Mouse (Mus musculus) macrophage (primary cell): ENCODE measurements around the gene Gja3. TPM values are rescaled to one million over a fixed set of nuclear protein-coding genes. Genes with fewer than 3 reads are reported as not detected.
"Not testable (repeated sequence)": the region's sequence is repeated elsewhere in the genome, so short reads cannot be mapped to it uniquely, and the experiment has no call there.

Experiments
- H3K27ac ChIP-seq: fragments of 350-480 bp; formaldehyde crosslinking; 2 replicates; pipeline ENCODE4 v1.9.0; 2021
- H3K36me3 ChIP-seq: fragments of 350-480 bp; formaldehyde crosslinking; 2 replicates; pipeline ENCODE4 v1.9.0; 2021; ENCODE audit errors: inconsistent target
- H3K4me3 ChIP-seq: fragments of 350-480 bp; formaldehyde crosslinking; 2 replicates; pipeline ENCODE4 v1.9.0; 2021; ENCODE audit errors: inconsistent target
- H3K79me2 ChIP-seq: fragments of 350-480 bp; formaldehyde crosslinking; 2 replicates; pipeline ENCODE4 v1.9.0; 2021; ENCODE audit errors: inconsistent target
- WGBS: methylation state at CpG from one replicate; pipeline ENCODE4 v1.1.7; 2026; ENCODE audit warnings: inconsistent platforms; ENCODE audit not compliant: missing documents; 5-methylcytosine and 5-hydroxymethylcytosine counted together
- polyA plus RNA-seq: library from polyadenylated mRNA; stranded (reverse); fragments of 250-400 nt; gene quantifications from 3 replicates; pipeline ENCODE4 v1.2.4, GENCODE M21; 2018; ENCODE audit warnings: inconsistent platforms

The Gja3 gene
- polyA plus RNA-seq, 1 experiment from 2014 or later, result not detected

GRCm38 (mm10) chr14:57069906-57070305, 12.0 kb upstream of the Gja3 start:
- not testable (repeated sequence) for H3K27ac ChIP-seq, H3K4me3 ChIP-seq, H3K36me3 ChIP-seq, H3K79me2 ChIP-seq
- WGBS, result 0% methylated on average over 2 of the region's 2 CpGs

DNA sequence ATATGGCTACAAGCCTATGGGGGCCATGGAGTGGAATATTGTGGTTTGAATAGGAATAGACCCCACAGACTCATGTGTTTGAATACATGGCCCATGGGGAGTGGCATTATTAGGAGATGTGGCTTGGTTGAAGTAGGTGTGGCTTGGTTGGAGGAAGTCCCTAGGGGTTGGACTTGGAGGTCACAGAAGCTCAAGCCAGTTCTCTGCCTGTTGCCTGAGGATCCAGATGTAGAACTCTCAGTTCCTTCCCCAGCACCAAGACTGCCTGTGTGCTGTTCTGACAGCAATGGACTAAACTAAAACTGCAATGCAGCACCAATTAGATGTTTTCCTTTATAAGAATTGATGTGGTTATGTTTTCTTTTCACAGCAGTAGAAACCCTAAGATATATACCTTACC, 8.2 kb upstream of the Gja3 start:
- Histone ChIP-seq H3K27ac (no peak overlapping the region), H3K4me3 (no peak overlapping the region), H3K79me2 (no peaks in the 10 kb centered on the region), H3K36me3 (no peaks in the 10 kb centered on the region)

DNA sequence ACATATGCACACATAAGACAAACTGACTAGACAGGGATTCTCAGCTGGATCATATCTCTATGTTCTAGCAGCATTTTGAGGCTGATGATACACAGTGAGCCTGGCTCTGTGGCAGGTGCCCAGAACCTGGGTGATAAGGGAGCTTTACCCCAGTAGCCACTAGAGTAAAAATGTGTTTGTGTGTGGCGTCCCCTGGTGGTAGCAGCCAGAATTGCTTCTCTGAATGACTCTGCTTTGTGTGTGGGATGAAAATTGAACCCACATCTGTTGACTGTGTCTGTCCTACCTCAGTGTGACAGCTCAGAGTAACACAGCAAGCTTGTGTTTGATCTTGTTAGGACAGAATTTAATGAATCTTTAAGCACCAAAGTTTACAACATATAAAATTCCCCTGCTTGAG, 2.2 kb upstream of the Gja3 start:
- H3K4me3 ChIP-seq, H3K79me2 ChIP-seq, H3K27ac ChIP-seq, H3K36me3 ChIP-seq: not testable (repeated sequence)
- 0% methylated on average over 1 of the region's 1 CpGs for WGBS

DNA sequence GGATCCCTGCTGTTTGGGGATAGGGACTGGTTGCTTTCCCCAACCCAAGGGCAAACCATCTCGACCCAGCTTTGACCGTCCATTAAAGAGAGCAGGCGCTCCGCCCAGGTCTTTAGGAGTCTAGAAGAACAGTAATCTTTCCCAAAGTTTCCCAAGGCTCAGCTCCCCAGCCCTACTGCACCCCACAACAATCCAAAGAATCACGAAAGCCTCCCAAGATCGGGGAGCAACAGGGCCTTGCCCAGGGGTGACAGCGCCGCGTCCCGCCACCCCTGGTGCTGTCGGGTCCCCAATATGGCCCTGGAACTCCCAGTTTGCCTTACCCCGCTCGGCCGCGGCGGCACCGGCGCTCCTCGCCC, 717 bp downstream of the Gja3 start:
- no peaks in the 10 kb centered on the region for H3K36me3 ChIP-seq
- no peak overlapping the region for H3K4me3 ChIP-seq
- H3K79me2 ChIP-seq, result no peaks in the 10 kb centered on the region
- no peak overlapping the region for H3K27ac ChIP-seq
- WGBS, result 13% methylated on average over 17 of the region's 19 CpGs

DNA sequence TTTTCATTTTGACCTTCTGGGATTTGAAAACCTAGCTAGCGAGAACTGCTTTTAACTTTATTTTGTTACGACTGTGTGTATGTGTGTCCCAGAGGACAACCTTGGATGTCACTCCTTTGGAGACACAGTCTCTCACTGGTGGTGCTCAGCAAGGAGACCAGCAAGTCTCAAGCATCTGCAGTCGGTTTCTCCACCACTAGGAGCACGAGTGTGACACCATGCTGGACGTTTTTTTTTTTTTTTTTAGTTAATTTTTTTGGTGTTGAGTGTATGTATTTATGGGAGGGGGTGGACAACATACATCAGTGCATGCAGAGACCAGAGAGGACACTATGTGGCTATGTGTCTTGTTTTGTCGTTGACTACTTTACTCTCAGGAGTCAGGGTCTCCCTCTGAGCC, 5.2 kb downstream of the Gja3 start:
- Histone ChIP-seq H3K4me3 (no peak overlapping the region), H3K27ac (no peak overlapping the region), H3K36me3 (no peaks in the 10 kb centered on the region), H3K79me2 (no peaks in the 10 kb centered on the region)
- WGBS, result 68% methylated on average over 6 of the region's 6 CpGs

DNA sequence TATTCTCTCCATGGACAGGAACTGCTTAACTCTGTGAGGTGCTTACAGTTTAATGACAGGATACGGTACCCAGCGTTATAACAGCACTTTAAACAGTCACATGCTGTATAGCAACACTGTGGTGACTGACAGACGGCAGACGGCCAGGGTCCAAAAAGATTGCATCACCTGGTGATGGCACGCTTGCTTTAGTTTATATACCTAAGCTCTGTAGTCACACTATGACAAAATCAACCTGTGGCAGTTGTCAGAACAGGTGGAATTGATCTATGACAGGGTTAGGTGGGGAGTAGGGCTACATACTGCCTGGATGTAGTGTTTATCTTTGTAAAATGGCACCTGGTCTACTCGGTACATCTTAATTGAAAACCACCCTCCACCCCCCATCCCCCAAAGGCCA, 14.0 kb downstream of the Gja3 start:
- Histone ChIP-seq H3K27ac (no peak overlapping the region), H3K36me3 (no peaks in the 10 kb centered on the region), H3K4me3 (no peak overlapping the region), H3K79me2 (no peaks in the 10 kb centered on the region)
- WGBS, result 82% methylated on average over 6 of the region's 6 CpGs

DNA sequence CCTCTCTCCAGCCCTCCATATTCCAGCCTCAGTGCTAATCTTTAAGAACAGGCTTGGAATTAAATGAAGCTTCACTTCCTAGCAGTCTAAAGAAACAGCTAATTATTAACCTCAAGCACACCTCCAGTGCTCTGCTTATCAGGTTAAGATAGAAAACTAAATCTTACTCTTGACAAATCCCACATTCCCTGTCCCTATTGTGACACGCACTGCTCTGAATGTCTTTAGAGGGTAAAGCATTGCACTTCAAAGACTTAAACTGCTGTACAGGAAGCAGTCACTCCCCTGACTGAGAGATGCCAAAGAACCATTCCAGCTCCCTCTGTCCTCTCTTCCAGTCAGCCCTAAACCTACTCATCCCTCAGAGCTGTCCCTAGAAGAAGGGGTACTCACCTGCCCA, 16.5 kb downstream of the Gja3 start:
- WGBS, result 85% methylated on average over 1 of the region's 1 CpGs
- H3K27ac ChIP-seq, result no peak overlapping the region
- no peak overlapping the region for H3K4me3 ChIP-seq
- no peaks in the 10 kb centered on the region for H3K36me3 ChIP-seq
- no peaks in the 10 kb centered on the region for H3K79me2 ChIP-seq

DNA sequence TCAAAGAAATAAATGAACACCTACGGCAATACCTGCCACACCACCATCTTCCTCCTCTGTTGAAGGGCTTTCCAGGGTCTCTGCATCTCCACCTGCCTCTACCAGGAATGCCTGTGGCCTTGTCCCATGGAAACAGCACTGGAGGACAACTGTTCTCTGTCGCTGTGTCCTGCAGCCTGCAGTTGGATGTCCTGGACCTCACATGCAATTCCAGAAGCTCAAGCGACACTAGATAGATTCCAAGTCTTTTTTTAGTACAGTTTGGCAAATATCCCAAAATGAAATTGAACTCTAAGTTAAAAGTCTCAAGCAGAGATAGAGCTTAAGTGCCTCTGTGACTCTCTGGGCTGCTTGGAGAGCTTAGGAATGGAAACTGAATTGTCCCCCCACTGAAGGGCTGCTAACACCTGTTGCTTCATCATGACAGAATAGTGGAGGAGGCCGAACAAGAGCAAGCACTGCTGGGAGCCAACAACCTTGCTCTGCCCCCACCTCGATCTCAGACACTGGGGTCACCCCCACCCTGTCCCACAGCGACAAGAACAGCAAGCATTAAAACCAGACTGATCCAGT, 22.9 kb downstream of the Gja3 start:
- H3K27ac ChIP-seq, result no peak overlapping the region
- H3K36me3 ChIP-seq, result no peaks in the 10 kb centered on the region
- 87% methylated on average over 6 of the region's 6 CpGs for WGBS
- no peak overlapping the region for H3K4me3 ChIP-seq
- no peaks in the 10 kb centered on the region for H3K79me2 ChIP-seq

DNA sequence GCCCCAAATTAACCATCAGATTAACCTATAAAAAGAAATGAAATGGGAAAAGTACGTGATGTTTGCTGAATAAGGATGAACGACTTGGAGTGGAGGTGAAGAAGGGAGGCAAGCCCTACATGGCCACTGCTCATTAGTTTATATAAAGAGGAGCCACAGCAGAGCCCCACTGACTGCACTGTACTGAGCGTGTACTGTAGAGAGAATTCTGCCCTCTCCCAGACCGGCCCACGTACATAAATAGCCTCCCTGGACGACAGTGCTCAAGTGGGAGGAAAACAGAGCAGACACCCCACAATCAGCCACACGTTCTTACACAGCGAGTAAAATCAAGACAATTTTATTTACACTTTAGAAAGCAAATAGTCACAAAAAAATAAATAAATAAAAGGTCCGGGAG, 23.8 kb downstream of the Gja3 start:
- WGBS, result 86% methylated on average over 9 of the region's 9 CpGs
- Histone ChIP-seq H3K4me3 (no peak overlapping the region), H3K79me2 (no peaks in the 10 kb centered on the region), H3K27ac (no peak overlapping the region), H3K36me3 (no peaks in the 10 kb centered on the region)

DNA sequence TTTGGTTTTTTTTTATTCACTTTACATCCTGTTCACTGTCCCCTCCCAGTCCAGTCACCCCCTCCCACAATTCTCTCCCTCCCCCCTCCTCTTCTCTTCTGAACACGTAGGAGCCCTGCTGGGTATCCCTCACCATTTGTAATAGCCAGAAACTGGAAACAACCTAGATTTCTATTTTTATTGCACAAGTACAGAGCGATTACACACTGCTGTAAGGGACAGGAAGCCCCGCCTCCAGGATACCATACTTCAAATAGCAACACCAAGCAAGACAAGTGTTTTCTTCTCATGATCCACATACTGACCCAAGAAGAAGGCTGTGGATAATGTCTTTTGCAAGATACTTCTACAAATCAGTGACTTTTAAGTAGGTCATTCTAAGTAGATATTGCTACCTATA, 25.1 kb downstream of the Gja3 start:
- 53% methylated on average over 3 of the region's 3 CpGs for WGBS
- Histone ChIP-seq H3K27ac (no peak overlapping the region), H3K4me3 (no peak overlapping the region), H3K36me3 (no peaks in the 10 kb centered on the region), H3K79me2 (no peaks in the 10 kb centered on the region)

GRCm38 (mm10) chr14:57018436-57018835, 39.5 kb downstream of the Gja3 start:
- Histone ChIP-seq H3K4me3 (no peak overlapping the region), H3K79me2 (no peaks in the 10 kb centered on the region), H3K36me3 (no peaks in the 10 kb centered on the region), H3K27ac (no peak overlapping the region)
- 92% methylated on average over 2 of the region's 2 CpGs for WGBS

GRCm38 (mm10) chr14:57016806-57017205, 41.1 kb downstream of the Gja3 start:
- not testable (repeated sequence) for H3K4me3 ChIP-seq, H3K79me2 ChIP-seq, H3K36me3 ChIP-seq, H3K27ac ChIP-seq

DNA sequence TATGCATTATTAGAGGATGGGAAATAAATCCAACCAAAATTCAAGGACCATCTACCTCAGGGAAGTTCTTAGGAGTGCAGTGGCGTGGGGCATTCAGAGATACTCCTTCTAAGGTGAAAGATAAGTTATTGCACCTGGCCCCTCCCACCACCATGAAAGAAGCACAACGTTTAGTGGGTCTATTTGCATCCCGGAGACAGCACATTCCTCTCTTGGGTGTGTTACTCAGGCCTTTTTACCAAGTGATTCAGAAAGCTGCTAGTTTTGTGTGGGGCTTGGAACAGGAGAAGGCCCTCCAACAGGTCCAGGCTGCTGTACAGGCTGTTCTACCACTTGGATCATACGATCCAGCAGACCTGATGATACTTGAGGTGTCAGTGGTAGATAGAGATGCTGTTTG, 69.3 kb downstream of the Gja3 start:
- H3K36me3 ChIP-seq, result no peaks in the 10 kb centered on the region
- H3K27ac ChIP-seq, result no peak overlapping the region
- H3K79me2 ChIP-seq, result no peaks in the 10 kb centered on the region
- WGBS, result 83% methylated on average over 4 of the region's 4 CpGs
- no peak overlapping the region for H3K4me3 ChIP-seq

Other genes with a start within 250 kb of the Gja3 start
- 10.0 to 23.2 TPM (median 16.3 TPM) in 3 replicates for gene Zmym5, start 246.4 kb downstream of the Gja3 start, polyA plus RNA-seq
- gene Zmym2, start 171.4 kb downstream of the Gja3 start, polyA plus RNA-seq, result 17.9 to 26.5 TPM (median 24.2 TPM) in 3 replicates
- gene Gjb2, start 46.6 kb upstream of the Gja3 start, polyA plus RNA-seq, result not detected in 3 replicates
- gene Gm4491, start 57.8 kb upstream of the Gja3 start, polyA plus RNA-seq, result not detected in 3 replicates
- gene Gjb6, start 75.5 kb upstream of the Gja3 start, polyA plus RNA-seq, result not detected in 3 replicates